Mouse (Mus musculus): ENCODE results near the gene Uqcc3. TPM values are rescaled to one million over a fixed set of nuclear protein-coding genes. Genes with fewer than 3 reads are reported as not detected.
"Not testable (repeated sequence)": the region's sequence is repeated elsewhere in the genome, so short reads cannot be mapped to it uniquely, and the experiment has no call there.

Uqcc3 gene
- total RNA-seq, 2 experiments from 2014 or later: 39.9 to 75.6 TPM

- ATAC-seq (ENCODE audit: poor library complexity, severe bottlenecking): no peak
These were observed 28.3 kb downstream of the Uqcc3 start for GRCm38 (mm10) chr19:8852236-8852928.

GRCm38 (mm10) chr19:8851639-8852038 is 29.1 kb downstream of the Uqcc3 start:
- no peak for ATAC-seq (ENCODE audit: poor library complexity, severe bottlenecking)

- no peak for ATAC-seq (ENCODE audit: poor library complexity, severe bottlenecking)
These were observed 30.3 kb downstream of the Uqcc3 start, which contains the start of gene Lrrn4cl for GRCm38 (mm10) chr19:8850402-8850901. Lrrn4cl (plus strand) TSS chr19:8850768.

- ATAC-seq (ENCODE audit: poor library complexity, severe bottlenecking): no peak
These were observed 32.4 kb downstream of the Uqcc3 start for GRCm38 (mm10) chr19:8848356-8848755.

GRCm38 (mm10) chr19:8844371-8845129 is 36.2 kb downstream of the Uqcc3 start:
- ATAC-seq (ENCODE audit: poor library complexity, severe bottlenecking): peak; percentile 64

- ATAC-seq (ENCODE audit: poor library complexity, severe bottlenecking): no peak
These were observed 37.8 kb downstream of the Uqcc3 start for GRCm38 (mm10) chr19:8842961-8843360.

GRCm38 (mm10) chr19:8841012-8841411 is 39.7 kb downstream of the Uqcc3 start:
- ATAC-seq (ENCODE audit: poor library complexity, severe bottlenecking): no peak

- peak; percentile 78 for ATAC-seq (ENCODE audit: poor library complexity, severe bottlenecking)
These were observed 40.6 kb downstream of the Uqcc3 start for GRCm38 (mm10) chr19:8839908-8840791.

GRCm38 (mm10) chr19:8839103-8839907 is 41.4 kb downstream of the Uqcc3 start, which contains the start of gene Gng3:
Gng3 (minus strand) TSS chr19:8839194.
- no peak for ATAC-seq (ENCODE audit: poor library complexity, severe bottlenecking)

- ATAC-seq (ENCODE audit: poor library complexity, severe bottlenecking): no peak
These were observed 42.5 kb downstream of the Uqcc3 start for GRCm38 (mm10) chr19:8838041-8838730.

- peak; percentile 79 for ATAC-seq (ENCODE audit: poor library complexity, severe bottlenecking)
These were observed 43.4 kb downstream of the Uqcc3 start, which contains the start of gene Bscl2 for GRCm38 (mm10) chr19:8837251-8837791. Bscl2 (plus strand) TSS chr19:8837467.

GRCm38 (mm10) chr19:8836327-8836726 is 44.4 kb downstream of the Uqcc3 start:
- not testable (repeated sequence) for ATAC-seq (ENCODE audit: poor library complexity, severe bottlenecking)

GRCm38 (mm10) chr19:8832971-8833370 is 47.8 kb downstream of the Uqcc3 start:
- ATAC-seq (ENCODE audit: poor library complexity, severe bottlenecking): no peak

GRCm38 (mm10) chr19:8831262-8831661 is 49.5 kb downstream of the Uqcc3 start:
- no peak for ATAC-seq (ENCODE audit: poor library complexity, severe bottlenecking)

GRCm38 (mm10) chr19:8830664-8831063 is 50.1 kb downstream of the Uqcc3 start:
- ATAC-seq (ENCODE audit: poor library complexity, severe bottlenecking): no peak
